Mouse (Mus musculus) mammary gland, adult 2 months (tissue): Measurements from ENCODE around the gene Hip1. TPM values are rescaled to one million over a fixed set of nuclear protein-coding genes. Genes with fewer than 3 reads are reported as not detected.

Experiments
- polyA plus RNA-seq: library from polyadenylated mRNA; depleted of rRNA; stranded (reverse); fragments of >200 nt; gene quantifications from 2 replicates; pipeline ENCODE4 v1.2.3, GENCODE M21; 2012; ENCODE audit warnings: low replicate concordance; rRNA removed

Hip1 gene
- 35.5 and 48.2 TPM in 2 replicates for polyA plus RNA-seq

GRCm38 (mm10) chr5:135544865-135545797, at the start of gene Hip1:
Gene Hip1 (minus strand): TSS chr5:135545120.

GRCm38 (mm10) chr5:135573006-135573405, 28.1 kb upstream of the Hip1 start, which contains the start of gene Ccl24:
Gene Ccl24 (minus strand): TSS chr5:135573049.

GRCm38 (mm10) chr5:135563469-135563868, 18.5 kb upstream of the Hip1 start, which contains the start of gene Ccl26:
Gene Ccl26 (minus strand): TSS chr5:135563569.

GRCm38 (mm10) chr5:135394004-135394823, 150.7 kb downstream of the Hip1 start, which contains the start of gene Pom121:
Gene Pom121 (minus strand): TSS chr5:135394546.

GRCm38 (mm10) chr5:135369787-135370654, 174.9 kb downstream of the Hip1 start, which contains the start of gene Nsun5:
Gene Nsun5 (plus strand): TSS chr5:135369953.

Other genes starting within 250 kb of the Hip1 start
- gene Fkbp6, start 195.1 kb downstream of the Hip1 start, polyA plus RNA-seq: not detected in 2 replicates
- not detected in 2 replicates for gene Trim50, start 191.8 kb downstream of the Hip1 start, polyA plus RNA-seq
- 32.4 and 38.3 TPM in 2 replicates for gene Nsun5, start 175.2 kb downstream of the Hip1 start, polyA plus RNA-seq
- 12.5 and 27.8 TPM in 2 replicates for gene Pom121, start 150.6 kb downstream of the Hip1 start, polyA plus RNA-seq
- not detected in 2 replicates for gene Ccl26, start 18.4 kb upstream of the Hip1 start, polyA plus RNA-seq
- 14.7 and 24.8 TPM in 2 replicates for gene Ccl24, start 27.9 kb upstream of the Hip1 start, polyA plus RNA-seq
- gene Rhbdd2, start 87.5 kb upstream of the Hip1 start, polyA plus RNA-seq: 43.5 and 52.9 TPM in 2 replicates
- 343 and 345 TPM in 2 replicates for gene Por, start 124.9 kb upstream of the Hip1 start, polyA plus RNA-seq
- 163 and 164 TPM in 2 replicates for gene Tmem120a, start 199.3 kb upstream of the Hip1 start, polyA plus RNA-seq
- gene Styxl1, start 233.3 kb upstream of the Hip1 start, polyA plus RNA-seq: 0.27 and 0.66 TPM in 2 replicates
- gene Mdh2, start 233.4 kb upstream of the Hip1 start, polyA plus RNA-seq: 808 and 1,108 TPM in 2 replicates